Mouse (Mus musculus): ENCODE data around the gene Adcy2.

Adcy2 gene

GRCm38 (mm10) chr13:68961580-68961979, 37.8 kb downstream of the Adcy2 start:
- DNase-seq (ENCODE audit: inconsistent age in 2 of 2, low spot score in 1 of 2) = no peak

GRCm38 (mm10) chr13:68960513-68960912, 38.8 kb downstream of the Adcy2 start:
- DNase-seq (ENCODE audit: inconsistent age in 2 of 2, low spot score in 1 of 2) = no peak

DNA sequence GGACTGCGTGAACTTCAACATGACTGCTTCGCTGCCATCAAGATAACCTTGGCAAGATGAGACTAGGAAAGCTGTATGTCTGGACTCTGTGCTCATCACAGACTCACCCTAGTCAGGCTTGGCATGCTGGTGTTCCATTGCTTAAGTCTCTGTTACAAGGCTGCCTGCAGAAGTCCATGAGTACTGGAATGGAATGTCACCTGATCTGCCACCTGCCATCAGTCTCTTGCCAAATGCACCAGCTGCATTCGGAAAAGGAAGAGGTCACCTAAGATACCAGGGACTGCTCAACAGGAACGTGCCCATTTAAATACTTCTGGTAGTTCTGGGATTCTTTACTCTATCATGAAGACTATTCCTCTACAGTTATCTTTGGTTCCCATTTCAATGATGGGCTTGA, 39.9 kb downstream of the Adcy2 start:
- no peak for DNase-seq (ENCODE audit: inconsistent age in 2 of 2, low spot score in 1 of 2)

DNA sequence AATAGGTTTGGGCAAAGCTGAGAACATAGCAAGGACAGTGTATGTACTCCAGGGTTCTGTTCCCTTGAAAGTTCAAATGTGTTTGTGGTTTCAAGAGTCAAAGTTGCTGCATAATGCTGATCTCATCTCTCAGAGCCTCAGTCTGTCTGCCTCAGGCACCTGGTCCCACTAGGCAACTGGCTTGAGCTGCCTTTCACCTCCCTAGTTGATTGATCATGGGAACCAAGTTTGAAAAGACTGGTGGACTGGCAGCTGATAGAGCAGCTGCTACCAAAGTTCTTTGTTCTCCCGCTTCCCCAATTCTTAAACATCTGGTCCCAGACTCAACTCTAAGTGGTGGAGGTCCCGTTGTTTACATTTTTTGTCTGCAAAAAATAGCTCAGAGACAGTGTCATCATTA, 56.6 kb downstream of the Adcy2 start:
- no peak for DNase-seq (ENCODE audit: inconsistent age in 2 of 2, low spot score in 1 of 2)

GRCm38 (mm10) chr13:68941429-68941828, 57.9 kb downstream of the Adcy2 start:
- DNase-seq (ENCODE audit: inconsistent age in 2 of 2, low spot score in 1 of 2) = no peak

DNA sequence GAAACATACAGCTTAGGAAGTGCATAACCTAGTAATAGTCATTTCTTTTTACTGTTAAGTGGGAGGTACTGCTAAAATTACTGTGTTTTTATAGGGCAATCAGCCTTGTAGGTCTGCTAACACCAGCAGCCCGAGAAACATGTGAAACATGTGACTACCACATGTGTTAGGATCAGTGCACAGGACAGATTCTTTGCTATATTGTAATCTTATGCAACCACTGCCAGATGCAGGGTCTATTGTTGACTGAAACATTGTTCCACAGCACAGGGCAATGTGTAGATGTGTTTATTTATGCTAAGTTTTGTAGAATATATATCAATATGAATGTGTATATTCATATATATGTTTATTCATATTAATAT, 67.1 kb downstream of the Adcy2 start:
- no peak for DNase-seq (ENCODE audit: inconsistent age in 2 of 2, low spot score in 1 of 2)

DNA sequence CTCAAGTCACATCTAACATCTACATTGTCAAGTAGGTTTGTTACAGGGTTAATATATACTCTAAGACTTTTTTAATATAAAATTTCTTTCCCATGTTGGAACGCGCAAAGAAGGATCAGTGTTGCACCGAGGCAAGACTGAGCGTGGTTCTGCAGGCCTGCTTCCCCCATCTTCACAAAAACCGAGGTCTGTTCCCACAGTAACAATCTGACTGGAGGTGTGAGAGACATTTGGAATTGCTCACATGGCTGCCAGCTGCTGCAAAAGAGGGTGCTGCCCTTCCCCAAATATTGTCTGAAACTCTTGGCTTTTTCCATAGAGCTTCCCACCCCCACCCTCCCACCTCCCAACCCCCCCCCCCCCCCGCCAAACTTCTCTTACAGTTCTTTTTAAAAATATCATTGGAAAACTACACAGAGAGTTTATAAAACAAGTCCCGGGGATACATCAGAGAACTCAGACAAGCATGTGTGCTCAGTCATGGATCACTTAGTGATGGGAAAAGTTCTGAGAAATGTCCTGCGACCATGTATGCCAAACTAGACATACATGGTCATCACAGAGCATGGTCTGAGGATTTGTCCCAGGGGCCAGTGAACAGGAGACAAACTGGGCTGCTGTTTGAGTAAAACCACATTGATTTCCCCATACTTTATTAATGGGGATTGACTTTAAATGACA, 67.6 kb downstream of the Adcy2 start:
- no peak for DNase-seq (ENCODE audit: inconsistent age in 2 of 2, low spot score in 1 of 2)

GRCm38 (mm10) chr13:68928469-68928868, 70.9 kb downstream of the Adcy2 start:
- no peak for DNase-seq (ENCODE audit: inconsistent age in 2 of 2, low spot score in 1 of 2)

DNA sequence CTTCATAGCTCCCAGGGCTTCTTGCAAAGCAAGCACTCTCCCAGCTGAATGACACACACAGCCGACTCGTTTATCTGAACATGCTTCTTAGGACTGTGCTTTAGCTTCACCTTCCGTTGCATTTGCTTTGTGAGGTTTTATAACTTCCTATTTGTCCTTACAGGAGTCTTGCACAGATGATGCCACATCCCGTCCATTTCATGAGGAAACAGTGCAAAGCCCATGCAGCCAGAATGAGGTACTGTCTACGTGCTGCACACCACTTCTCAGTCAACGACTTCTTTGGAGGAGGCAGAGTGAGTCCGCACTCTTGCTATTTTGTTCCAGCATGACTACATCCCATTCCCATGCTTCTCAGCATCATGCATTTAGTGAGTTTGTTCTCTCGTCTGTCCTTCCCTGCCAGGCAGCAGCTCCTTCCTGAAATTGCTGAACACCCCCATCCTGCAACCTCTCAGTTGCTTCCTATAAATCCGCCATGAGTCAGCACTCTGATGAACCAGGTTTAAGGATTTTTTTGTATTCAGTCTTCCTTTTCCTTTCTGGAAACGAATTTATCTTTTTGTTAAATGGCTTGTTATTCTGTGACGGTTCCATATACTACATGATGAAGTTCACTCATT, 85.6 kb downstream of the Adcy2 start:
- DNase-seq (ENCODE audit: inconsistent age in 2 of 2, low spot score in 1 of 2) = no peak

DNA sequence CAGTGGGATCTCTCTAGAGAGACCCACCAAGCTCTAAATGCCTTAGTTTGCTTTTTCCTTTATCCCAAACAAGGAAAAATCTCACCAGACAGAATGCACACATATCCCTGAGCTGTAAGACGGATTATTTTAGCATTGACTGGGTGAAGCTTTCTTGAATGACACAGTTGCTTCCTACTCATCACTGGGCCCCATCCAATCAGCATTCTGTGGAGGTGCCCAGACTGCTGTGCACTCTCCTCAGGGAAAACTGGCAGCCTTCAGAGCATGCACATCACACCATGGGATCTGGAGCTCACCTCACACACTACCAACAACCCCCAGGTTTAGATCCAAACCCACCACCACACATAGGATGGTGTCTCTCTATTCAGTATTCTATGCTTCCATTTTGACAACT, 92.7 kb downstream of the Adcy2 start:
- no peak for DNase-seq (ENCODE audit: inconsistent age in 2 of 2, low spot score in 1 of 2)

DNA sequence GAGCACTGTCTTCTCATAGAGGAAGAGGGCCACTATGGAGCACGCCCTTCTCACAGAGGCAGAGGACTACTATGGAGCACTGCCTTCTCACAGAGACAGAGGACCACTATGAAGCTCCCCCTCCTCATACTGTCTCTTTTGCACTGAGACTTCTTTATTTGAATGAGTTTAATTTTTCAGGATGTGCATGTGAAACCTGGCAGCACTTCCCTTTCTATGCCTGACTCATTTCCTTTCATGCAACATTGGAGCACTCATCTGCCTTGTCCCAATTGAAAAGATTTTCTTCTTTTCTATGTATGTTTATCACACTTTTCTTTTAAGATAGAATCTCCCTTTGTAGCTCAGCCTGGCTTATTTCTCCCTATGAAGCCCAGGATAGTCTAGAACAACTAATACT, 96.6 kb downstream of the Adcy2 start:
- no peak for DNase-seq (ENCODE audit: inconsistent age in 2 of 2, low spot score in 1 of 2)

GRCm38 (mm10) chr13:68889929-68890593, 109.3 kb downstream of the Adcy2 start:
- no peak for DNase-seq (ENCODE audit: inconsistent age in 2 of 2, low spot score in 1 of 2)

DNA sequence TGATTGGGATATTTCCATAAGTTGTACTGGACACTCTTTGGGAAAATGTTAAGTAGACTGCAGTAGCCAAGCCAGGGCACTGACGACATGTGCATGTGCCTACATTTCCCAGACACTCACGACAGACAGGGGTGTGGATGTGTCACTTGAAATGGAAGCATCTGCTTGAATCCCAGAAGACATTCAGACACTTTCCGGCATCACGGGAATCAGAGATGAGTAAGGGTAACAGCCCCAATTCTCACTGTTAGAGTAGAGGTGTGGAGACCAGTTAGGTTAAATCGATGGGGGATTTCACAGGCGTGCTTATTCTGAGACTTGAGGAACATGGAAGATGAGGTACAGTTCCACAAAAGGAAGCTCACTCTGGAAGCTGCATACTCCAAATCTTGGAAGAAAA, 130.6 kb downstream of the Adcy2 start:
- DNase-seq (ENCODE audit: inconsistent age in 2 of 2, low spot score in 1 of 2) = no peak

DNA sequence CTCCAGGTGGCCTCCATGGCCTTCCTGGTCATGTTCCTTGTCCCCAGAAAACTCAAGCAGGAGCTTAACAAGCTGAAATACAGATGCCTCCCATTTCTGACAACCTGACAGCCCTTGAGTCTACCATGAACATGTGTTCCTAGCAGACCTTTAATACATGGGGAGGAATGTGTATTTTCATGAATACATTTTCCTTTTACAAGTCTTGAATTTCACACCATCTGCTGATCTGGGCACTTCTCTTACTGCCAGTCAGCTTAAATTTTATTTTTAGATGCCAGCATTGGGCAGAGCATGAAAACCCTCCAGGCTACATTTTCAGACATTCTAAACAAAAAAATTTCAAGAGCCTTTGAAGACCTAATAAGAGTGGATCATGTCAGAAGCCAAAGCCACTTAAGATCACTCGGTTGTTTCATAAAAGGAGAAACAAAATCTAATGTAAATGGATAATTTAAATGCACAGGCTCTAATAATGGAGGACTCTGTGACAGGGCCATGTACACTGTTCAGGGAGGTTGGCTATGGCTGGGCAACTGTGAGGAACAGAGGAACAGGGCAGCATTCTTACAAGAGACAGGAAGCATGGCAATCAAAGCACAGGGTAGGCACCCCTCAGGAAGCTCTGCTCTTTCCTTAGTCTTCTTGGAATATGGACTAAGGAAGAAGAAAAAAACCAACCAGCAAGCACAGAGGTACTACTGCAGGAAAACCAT, 131.2 kb downstream of the Adcy2 start:
- DNase-seq (ENCODE audit: inconsistent age in 2 of 2, low spot score in 1 of 2) = no peak

DNA sequence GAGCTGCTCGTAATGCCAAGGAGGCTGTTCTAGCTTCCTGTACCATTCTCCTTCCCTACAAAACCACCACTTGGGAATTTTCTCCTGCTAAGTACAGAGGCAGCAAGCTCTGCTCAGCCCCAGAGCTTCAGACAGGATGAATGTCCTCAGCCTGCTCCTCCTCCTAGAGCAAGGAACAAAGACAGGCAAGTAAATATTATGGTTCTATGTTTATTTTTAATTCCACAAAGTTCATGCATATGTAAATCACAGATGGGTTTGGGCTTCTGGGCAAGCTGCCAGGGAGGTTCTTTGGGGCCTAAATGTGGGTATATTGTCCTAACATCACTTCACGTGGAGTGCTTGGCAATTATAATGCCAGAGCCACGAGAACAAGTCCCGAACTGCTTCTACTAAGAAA, 139.3 kb downstream of the Adcy2 start:
- DNase-seq (ENCODE audit: inconsistent age in 2 of 2, low spot score in 1 of 2) = no peak

DNA sequence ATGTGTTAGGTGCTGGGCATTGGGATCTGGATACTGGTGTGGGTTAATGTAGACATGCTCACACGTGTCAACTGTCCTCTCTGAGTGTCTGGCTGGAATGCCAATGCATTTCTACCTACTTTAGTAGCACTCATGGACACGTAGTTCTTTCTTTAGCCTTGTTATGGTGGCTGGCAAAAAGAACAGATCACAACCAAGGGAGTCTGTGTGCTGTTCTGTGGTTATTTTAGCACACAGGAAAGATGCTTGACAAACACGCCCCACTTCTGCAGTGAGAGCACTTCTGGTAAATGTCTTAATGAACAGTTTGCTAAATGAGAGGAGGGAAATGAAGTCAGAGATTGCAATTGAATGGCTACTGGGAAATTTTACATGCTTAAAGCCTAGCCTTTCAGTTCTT, 151.1 kb downstream of the Adcy2 start:
- DNase-seq (ENCODE audit: inconsistent age in 2 of 2, low spot score in 1 of 2) = no peak

- DNase-seq (ENCODE audit: inconsistent age in 2 of 2, low spot score in 1 of 2) = no peak
Measured at GRCm38 (mm10) chr13:68839517-68839916, 159.8 kb downstream of the Adcy2 start.

DNA sequence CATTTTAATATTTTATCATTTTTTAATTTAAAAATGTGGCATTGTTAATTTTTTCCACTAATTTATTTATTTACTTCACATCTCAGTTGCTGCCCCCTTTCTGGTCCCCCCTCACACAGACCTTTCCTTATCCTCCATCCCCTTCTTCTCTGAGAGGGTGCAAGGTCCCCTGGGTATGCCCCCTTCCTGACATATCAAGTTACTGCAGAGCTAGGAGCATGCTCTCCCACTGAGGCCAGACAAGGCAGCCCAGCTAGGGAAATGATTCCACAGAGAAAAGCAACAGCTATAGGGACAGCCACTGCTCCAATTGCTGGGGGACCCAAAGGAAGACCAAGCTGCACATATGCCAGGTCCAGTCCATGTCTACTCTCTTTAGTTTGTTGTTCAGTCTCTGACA, 163.2 kb downstream of the Adcy2 start:
- DNase-seq (ENCODE audit: inconsistent age in 2 of 2, low spot score in 1 of 2) = no peak

DNA sequence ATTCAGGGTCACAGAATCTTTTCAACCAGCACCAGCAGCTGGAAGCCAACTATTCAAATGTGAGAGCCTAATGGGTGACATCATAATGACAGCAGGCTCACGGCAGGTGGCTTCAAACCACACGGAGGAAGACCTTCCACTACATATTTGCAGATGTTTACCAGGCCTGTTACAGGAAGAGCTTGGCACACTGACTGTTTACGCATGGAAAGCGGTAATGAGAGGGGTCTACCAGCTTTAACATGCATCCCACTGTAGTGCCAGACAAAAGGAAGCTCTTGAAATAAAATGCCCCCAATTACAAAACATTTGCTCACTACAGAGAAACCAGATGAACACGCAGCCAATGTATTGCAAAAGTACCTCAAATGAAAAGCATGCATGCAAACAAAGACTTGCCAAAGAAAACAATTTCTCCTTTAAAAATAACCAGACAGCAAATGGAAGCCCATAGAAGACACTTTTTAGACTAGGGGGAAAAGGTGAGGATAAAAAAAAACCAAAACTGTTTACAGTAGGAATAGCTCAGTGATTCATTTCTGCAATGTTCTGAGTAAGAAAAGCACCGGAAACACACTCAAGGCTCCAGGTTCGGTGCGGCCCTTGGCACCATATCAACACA, 163.8 kb downstream of the Adcy2 start:
- no peak for DNase-seq (ENCODE audit: inconsistent age in 2 of 2, low spot score in 1 of 2)

DNA sequence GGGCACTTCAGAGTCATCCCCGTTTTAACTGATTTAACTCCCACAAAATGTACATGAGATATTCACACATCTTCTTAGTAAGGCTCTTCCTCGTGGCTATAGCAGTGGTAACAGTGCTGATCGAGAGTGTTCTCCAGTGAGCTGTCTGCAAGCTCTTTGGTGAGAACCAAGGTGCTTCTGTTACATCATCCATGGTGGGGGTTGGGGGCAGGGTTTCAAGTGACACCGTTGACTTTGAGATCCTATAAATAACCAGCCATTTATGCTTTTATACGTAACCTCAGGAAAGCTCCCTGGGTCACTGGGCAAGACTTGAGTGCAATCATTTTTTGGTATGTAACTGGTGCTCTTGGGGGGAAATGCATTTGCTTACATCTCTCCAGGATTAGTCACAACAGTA, 167.2 kb downstream of the Adcy2 start:
- DNase-seq (ENCODE audit: inconsistent age in 2 of 2, low spot score in 1 of 2) = no peak

GRCm38 (mm10) chr13:68830030-68830759, 169.1 kb downstream of the Adcy2 start:
- DNase-seq (ENCODE audit: inconsistent age in 2 of 2, low spot score in 1 of 2) = no peak
